11 mouse cellular contexts compared by ENCODE assay signal in the genomic region with DNA sequence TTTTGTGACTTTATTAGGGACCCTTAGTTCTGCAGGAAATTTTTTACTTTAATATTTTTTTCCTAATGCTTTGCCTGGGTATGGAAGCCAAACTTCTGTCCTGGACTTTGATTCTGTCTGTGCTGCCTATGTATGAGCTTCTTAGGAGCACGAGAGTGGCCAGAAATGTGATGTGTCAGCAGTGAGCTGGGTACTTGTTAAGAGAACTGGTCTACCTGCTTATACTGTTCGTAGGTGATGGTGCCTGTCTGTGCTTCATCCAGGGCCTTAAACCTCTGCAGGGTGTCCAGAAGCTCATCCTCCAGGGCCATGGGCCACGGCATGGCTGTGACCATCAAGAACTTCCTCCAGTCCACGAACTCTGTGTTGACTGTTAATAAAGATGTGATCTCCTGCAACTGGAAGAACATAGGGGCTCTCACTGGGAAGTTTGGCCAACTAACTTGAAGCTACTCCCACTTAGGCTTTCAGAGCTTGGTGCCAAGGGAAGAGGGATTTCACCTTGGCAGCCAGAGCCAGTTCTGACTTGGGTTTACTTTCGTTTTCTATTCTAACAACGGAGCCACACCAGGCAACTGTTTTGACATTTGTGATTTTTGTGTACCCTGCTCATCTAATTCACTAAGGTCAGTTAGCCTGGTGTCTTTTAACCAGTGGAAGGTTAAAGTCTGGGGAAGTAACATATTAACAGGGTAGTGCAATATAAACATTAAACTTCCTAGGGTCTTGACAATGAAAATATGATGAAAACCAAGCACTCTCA.
DNase-seq lines count a peak whose midpoint lies in the region; ATAC-seq and TF ChIP-seq lines count a peak whose summit lies in the region.
"Had no signal": no experiment of that assay in that cellular context is flagged by ENCODE, and none has a peak within 500 bp of the region (broad histone marks: within the 10 kb centered on the region; RNA-seq: fewer than 3 reads in every experiment).

No protein-coding gene starts in this region.

- TF ChIP-seq RAD21 in MEL (IDR thresholded peaks at IDR 0.05; ENCODE audit: low read depth, low read length): no peak

- H3K79me2 ChIP-seq in MEL (ENCODE audit: control insufficient read depth, insufficient read depth, low read length, poor library complexity) (no peaks in the 10 kb centered on the region), myocyte (ENCODE audit: control insufficient read depth, insufficient read depth) (no peaks in the 10 kb centered on the region)

- TF ChIP-seq CTCF in liver, embryonic 14.5 days (IDR thresholded peaks at IDR 0.05; ENCODE audit: low read depth): no peak
- TF ChIP-seq CTCF in MEL (IDR thresholded peaks at IDR 0.05 in 2 of 3, conservative IDR thresholded peaks at IDR 0.05 in 1 of 3; ENCODE audit: control insufficient read depth in 1 of 3, insufficient read depth in 1 of 3, low read depth in 2 of 3, low read length in 3 of 3, poor library complexity in 1 of 3, severe bottlenecking in 1 of 3): no peak

- no peak overlapping the region for H3ac ChIP-seq in myocyte (ENCODE audit: control insufficient read depth, insufficient read length)

- no peak for ATAC-seq in liver, embryonic 14.5 days (ENCODE audit: insufficient read depth)
- ATAC-seq in liver, embryonic 12.5 days: no peak

- intact Hi-C loops in heart, postnatal 36 days (cut with DNase I): no loop called here

- no peak for DNase-seq in liver, embryonic 14.5 days (ENCODE audit: low read depth in 3 of 3, low spot score in 3 of 3)
- DNase-seq in MEL (ENCODE audit: low read depth, low spot score): peak; percentile 29
- DNase-seq in kidney, adult 8-10 months: peak; percentile 23 to 35
- DNase-seq in layer of hippocampus, adult 9-10 months (ENCODE audit: low spot score): no peak
- no peak for DNase-seq in frontal cortex, postnatal 10 days (ENCODE audit: low spot score in 2 of 2)
- DNase-seq in heart, postnatal 36 days: no peak
- DNase-seq: thymus, postnatal 4 days had no signal

- TF ChIP-seq POLR2A in MEL (IDR thresholded peaks at IDR 0.05; ENCODE audit: control insufficient read depth in 1 of 2, insufficient read depth in 1 of 2, low read depth in 1 of 2, low read length in 2 of 2, poor library complexity in 1 of 2): no peak
- no peak for TF ChIP-seq POLR2A in myocyte (IDR thresholded peaks at IDR 0.05; ENCODE audit: insufficient read length, low read depth)

- TF ChIP-seq EP300 in liver, embryonic 14.5 days (IDR thresholded peaks at IDR 0.05; ENCODE audit: low read depth): no peak
- no peak for TF ChIP-seq EP300 in MEL (IDR thresholded peaks at IDR 0.05; ENCODE audit: low read depth in 1 of 2, low read length in 2 of 2)

- no peak overlapping the region for H3K4me3 ChIP-seq in liver, embryonic 14.5 days (ENCODE audit: insufficient read depth in 1 of 2, low read depth in 2 of 2, low read length in 2 of 2)
- no peak overlapping the region for H3K4me3 ChIP-seq in liver, embryonic 12.5 days
- peak overlapping the region; percentile 30 to 50 for H3K4me3 ChIP-seq in MEL (ENCODE audit: control insufficient read depth in 1 of 2, insufficient read depth in 1 of 2, low read depth in 2 of 2, low read length in 2 of 2)
- peak overlapping the region; percentile 2 for H3K4me3 ChIP-seq in myocyte
- H3K4me3 ChIP-seq: hindbrain, embryonic 15.5 days; limb, embryonic 13.5 days had no signal

- no peaks in the 10 kb centered on the region for H3K36me3 ChIP-seq in liver, embryonic 14.5 days (replicated peaks; ENCODE audit: control insufficient read depth, insufficient read depth, low read depth)
- H3K36me3 ChIP-seq in liver, embryonic 12.5 days: no peaks in the 10 kb centered on the region
- H3K36me3 ChIP-seq in MEL (ENCODE audit: control insufficient read depth in 1 of 2, insufficient read depth in 2 of 2, low read length in 2 of 2): no peaks in the 10 kb centered on the region; a peak in 1 of 4 replicates
- H3K36me3 ChIP-seq in myocyte (ENCODE audit: control insufficient read depth, insufficient read depth): no peaks in the 10 kb centered on the region
- H3K36me3 ChIP-seq: hindbrain, embryonic 15.5 days; limb, embryonic 13.5 days had no signal

- H3K27me3 ChIP-seq in liver, embryonic 14.5 days (ENCODE audit: control insufficient read depth, insufficient read depth, low read length): no peaks in the 10 kb centered on the region
- H3K27me3 ChIP-seq in liver, embryonic 12.5 days (replicated peaks): no peaks in the 10 kb centered on the region
- H3K27me3 ChIP-seq in MEL (ENCODE audit: control insufficient read depth in 1 of 2, insufficient read depth in 2 of 2, low read length in 2 of 2) (no peaks in the 10 kb centered on the region; a peak in 1 of 4 replicates), myocyte (ENCODE audit: control insufficient read depth, insufficient read depth, insufficient read length) (no peaks in the 10 kb centered on the region)
- H3K27me3 ChIP-seq: hindbrain, embryonic 15.5 days; limb, embryonic 13.5 days had no signal

- 52% methylated on average over 6 of the region's 6 CpGs for WGBS in liver, embryonic 14.5 days (ENCODE audit: insufficient replicate concordance)
- 63% methylated on average over 6 of the region's 6 CpGs for WGBS in liver, embryonic 12.5 days (ENCODE audit: insufficient replicate concordance)

- no peaks in the 10 kb centered on the region for H3K4me1 ChIP-seq in liver, embryonic 14.5 days (replicated peaks; ENCODE audit: control insufficient read depth in 2 of 2, insufficient read depth in 2 of 2, low read length in 1 of 2)
- H3K4me1 ChIP-seq in liver, embryonic 12.5 days: no peaks in the 10 kb centered on the region
- H3K4me1 ChIP-seq in MEL (ENCODE audit: control insufficient read depth in 1 of 2, insufficient read depth in 2 of 2, low read length in 2 of 2): no peaks in the 10 kb centered on the region
- H3K4me1 ChIP-seq: hindbrain, embryonic 15.5 days; limb, embryonic 13.5 days had no signal

- peak overlapping the region; percentile 15; the same call in 1 of the 2 replicates for H3K4me2 ChIP-seq in liver, embryonic 14.5 days (ENCODE audit: low read depth)
- no peak overlapping the region for H3K4me2 ChIP-seq in liver, embryonic 12.5 days
- H3K4me2 ChIP-seq in myocyte (ENCODE audit: low read depth): peak overlapping the region; percentile 69
- H3K4me2 ChIP-seq: hindbrain, embryonic 15.5 days; limb, embryonic 13.5 days had no signal

- H3K9ac ChIP-seq in liver, embryonic 14.5 days (replicated peaks): no peak overlapping the region
- H3K9ac ChIP-seq in liver, embryonic 12.5 days: no peak overlapping the region
- H3K9ac ChIP-seq in MEL (ENCODE audit: control insufficient read depth, low read depth, low read length, poor library complexity, severe bottlenecking): no peak overlapping the region
- H3K9ac ChIP-seq: hindbrain, embryonic 15.5 days; limb, embryonic 13.5 days had no signal

- H3K27ac ChIP-seq in liver, embryonic 14.5 days: no peak overlapping the region
- no peak overlapping the region for H3K27ac ChIP-seq in liver, embryonic 12.5 days
- H3K27ac ChIP-seq in MEL (ENCODE audit: control insufficient read depth, low read depth, low read length): no peak overlapping the region
- H3K27ac ChIP-seq: hindbrain, embryonic 15.5 days; limb, embryonic 13.5 days had no signal

- H3K9me3 ChIP-seq in liver, embryonic 14.5 days (ENCODE audit: control insufficient read depth, low read length): no peaks in the 10 kb centered on the region
- H3K9me3 ChIP-seq in liver, embryonic 12.5 days (replicated peaks): no peaks in the 10 kb centered on the region
- H3K9me3 ChIP-seq in MEL (replicated peaks; ENCODE audit: insufficient read depth, low read length): no peaks in the 10 kb centered on the region
- H3K9me3 ChIP-seq: hindbrain, embryonic 15.5 days; limb, embryonic 13.5 days had no signal

TF ChIP-seq in MEL, 35 proteins besides CTCF, POLR2A, EP300 and RAD21:
- TF ChIP-seq JUND (IDR thresholded peaks at IDR 0.05; ENCODE audit: low read depth, low read length) (no peak), CHD2 (IDR thresholded peaks at IDR 0.05; ENCODE audit: low read length) (no peak), KAT2A (conservative IDR thresholded peaks at IDR 0.05; ENCODE audit: low read depth, low read length) (no peak), USF1 (IDR thresholded peaks at IDR 0.05; ENCODE audit: low read depth, low read length) (no peak), MYC (IDR thresholded peaks at IDR 0.05; ENCODE audit: low read depth, low read length) (no peak), ZC3H11A (IDR thresholded peaks at IDR 0.05; ENCODE audit: low read depth, low read length) (no peak), BHLHE40 (IDR thresholded peaks at IDR 0.05; ENCODE audit: borderline replicate concordance, low read depth, low read length) (no peak), E2F4 (IDR thresholded peaks at IDR 0.05; ENCODE audit: borderline replicate concordance, low read depth, low read length) (no peak), MEF2A (IDR thresholded peaks at IDR 0.05; ENCODE audit: extremely low read depth, insufficient replicate concordance, low read depth, low read length, poor library complexity, severe bottlenecking) (no peak), MAX (IDR thresholded peaks at IDR 0.05; ENCODE audit: low read length) (no peak), TCF12 (IDR thresholded peaks at IDR 0.05; ENCODE audit: low read depth, low read length) (no peak)
TF ChIP-seq in MEL: peak in this region for 0.

TF ChIP-seq in myocyte, 11 proteins besides CTCF, POLR2A, EP300 and RAD21:
- TF ChIP-seq USF1 (IDR thresholded peaks at IDR 0.05; ENCODE audit: low read depth) (no peak), POLR2AphosphoS2 (IDR thresholded peaks at IDR 0.05; ENCODE audit: insufficient read length, low read depth) (no peak), MYOD1 (IDR thresholded peaks at IDR 0.05; ENCODE audit: control insufficient read depth in 1 of 3, insufficient read length in 2 of 3, low read depth in 2 of 3) (no peak), MYOG (IDR thresholded peaks at IDR 0.05; ENCODE audit: control insufficient read depth in 1 of 3, insufficient read depth in 1 of 3, insufficient read length in 2 of 3, low read depth in 2 of 3) (no peak), REST (IDR thresholded peaks at IDR 0.05; ENCODE audit: insufficient read depth, insufficient read length) (no peak), CEBPB (IDR thresholded peaks at IDR 0.05; ENCODE audit: insufficient read depth, poor library complexity, severe bottlenecking) (no peak), TCF12 (IDR thresholded peaks at IDR 0.05; ENCODE audit: insufficient read depth, poor library complexity, severe bottlenecking) (no peak), SRF (IDR thresholded peaks at IDR 0.05; ENCODE audit: control insufficient read depth, insufficient read length, low read depth) (no peak), TCF3 (IDR thresholded peaks at IDR 0.05; ENCODE audit: insufficient read length, low read depth) (no peak), MAX (IDR thresholded peaks at IDR 0.05; ENCODE audit: low read depth) (no peak), E2F4 (IDR thresholded peaks at IDR 0.05; ENCODE audit: insufficient read depth) (no peak)

Comparison
In these comparisons a context has a peak if more than half of its experiments do, and no peak if none do; other contexts are left out.
1. DNase-seq: peak in MEL (single experiment) and kidney, adult 8-10 months (2 of 2); none in liver, embryonic 14.5 days (0 of 3), layer of hippocampus, adult 9-10 months (single experiment), frontal cortex, postnatal 10 days (0 of 2) and heart, postnatal 36 days (0 of 2).
2. H3K4me3 ChIP-seq: peak in MEL (2 of 2) and myocyte (single experiment); none in liver, embryonic 14.5 days (0 of 2) and liver, embryonic 12.5 days (single experiment).